Mouse (Mus musculus) MEL (cell line): ENCODE measurements around the gene Gm10160. TPM values are rescaled to one million over a fixed set of nuclear protein-coding genes. Genes with fewer than 3 reads are reported as not detected.

Source experiments
- DNase-seq: peaks from one replicate; pipeline ENCODE4 v3.0.0; 2011; ENCODE audit warnings: low read depth, low spot score
- H3K27ac ChIP-seq: 2 replicates; pipeline ENCODE4 v1.5.1; 2012; ENCODE audit warnings: low read depth, mild to moderate bottlenecking, control low read depth, low read length, moderate library complexity; ENCODE audit not compliant: control insufficient read depth
- H3K27me3 ChIP-seq, 2 experiments: fragments of 150-350 bp in 1 of 2; sonication (generic) in 1 of 2; 2 replicates each; pipeline ENCODE4 v1.6.1; 2012; ENCODE audit warnings: low read length in 2 of 2, mild to moderate bottlenecking in 2 of 2, improper control_type of control experiment in 1 of 2, moderate library complexity in 1 of 2; ENCODE audit not compliant: insufficient read depth in 2 of 2, control insufficient read depth in 1 of 2
- H3K36me3 ChIP-seq, 2 experiments: 2 replicates each; pipeline ENCODE4 v1.6.1; 2012 to 2014; ENCODE audit warnings: low read length in 2 of 2, improper control_type of control experiment in 1 of 2, inconsistent platforms in 1 of 2, mild to moderate bottlenecking in 1 of 2; ENCODE audit not compliant: insufficient read depth in 2 of 2, control insufficient read depth in 1 of 2
- H3K4me1 ChIP-seq, 2 experiments: fragments of 150-350 bp in 1 of 2; sonication (generic) in 1 of 2; 2 replicates each; pipeline ENCODE4 v1.6.1; 2012; ENCODE audit warnings: low read length in 2 of 2, improper control_type of control experiment in 1 of 2, mild to moderate bottlenecking in 1 of 2; ENCODE audit not compliant: insufficient read depth in 2 of 2, control insufficient read depth in 1 of 2
- H3K4me3 ChIP-seq, 2 experiments: fragments of 150-350 bp in 1 of 2; sonication (generic) in 1 of 2; 2 replicates each; pipeline ENCODE4 v1.5.1; 2012; ENCODE audit warnings: low read depth in 2 of 2, low read length in 2 of 2, mild to moderate bottlenecking in 2 of 2, moderate library complexity in 2 of 2, control low read depth in 1 of 2, improper control_type of control experiment in 1 of 2; ENCODE audit not compliant: control insufficient read depth in 1 of 2, insufficient read depth in 1 of 2
- H3K79me2 ChIP-seq: 2 replicates; pipeline ENCODE4 v1.6.1; 2012; ENCODE audit warnings: mild to moderate bottlenecking, low read length, moderate library complexity; ENCODE audit not compliant: control insufficient read depth, poor library complexity, insufficient read depth
- H3K9ac ChIP-seq: 2 replicates; pipeline ENCODE4 v1.6.1; 2012; ENCODE audit warnings: low read depth, mild to moderate bottlenecking, control low read depth, low read length, moderate library complexity; ENCODE audit not compliant: control insufficient read depth, poor library complexity, severe bottlenecking
- H3K9me3 ChIP-seq: fragments of 150-350 bp; sonication (generic); replicated peaks from 2 replicates; pipeline ENCODE4 v1.6.1; 2012; ENCODE audit warnings: mild to moderate bottlenecking, low read length, improper control_type of control experiment, moderate library complexity; ENCODE audit not compliant: insufficient read depth
- BHLHE40 ChIP-seq: IDR thresholded peaks from 2 replicates; pipeline ENCODE4 v1.6.1; 2012; ENCODE audit warnings: low read depth, mild to moderate bottlenecking, inconsistent platforms, low read length, improper control_type of control experiment, borderline replicate concordance
- E2F4 ChIP-seq: IDR thresholded peaks from 2 replicates; pipeline ENCODE4 v1.6.1; 2011; ENCODE audit warnings: low read depth, low read length, improper control_type of control experiment, borderline replicate concordance
- EP300 ChIP-seq, 2 experiments: IDR thresholded peaks; 2 replicates each; pipeline ENCODE4 v1.6.1; 2011; ENCODE audit warnings: improper control_type of control experiment in 2 of 2, low read length in 2 of 2, low read depth in 1 of 2, mild to moderate bottlenecking in 1 of 2
- ETS1 ChIP-seq: IDR thresholded peaks from 2 replicates; pipeline ENCODE4 v1.6.1; 2012; ENCODE audit warnings: low read depth, mild to moderate bottlenecking, inconsistent platforms, low read length, improper control_type of control experiment, moderate library complexity
- GABPA ChIP-seq: IDR thresholded peaks from 2 replicates; pipeline ENCODE4 v1.6.1; 2012; ENCODE audit warnings: low read depth, mild to moderate bottlenecking, inconsistent platforms, low read length, improper control_type of control experiment, moderate library complexity
- GATA1 ChIP-seq: IDR thresholded peaks from 2 replicates; pipeline ENCODE4 v1.6.1; 2011; ENCODE audit warnings: low read depth, low read length, improper control_type of control experiment
- HCFC1 ChIP-seq: IDR thresholded peaks from 2 replicates; pipeline ENCODE4 v1.6.1; 2012; ENCODE audit warnings: low read depth, mild to moderate bottlenecking, inconsistent platforms, low read length, improper control_type of control experiment, moderate library complexity
- KAT2A ChIP-seq: conservative IDR thresholded peaks from 2 replicates; pipeline ENCODE4 v1.6.1; 2012; ENCODE audit warnings: low read depth, low read length, improper control_type of control experiment, inconsistent platforms
- MYB ChIP-seq: IDR thresholded peaks from 2 replicates; pipeline ENCODE4 v1.6.1; 2011; ENCODE audit warnings: mild to moderate bottlenecking, low read depth, low read length, improper control_type of control experiment
- POLR2AphosphoS2 ChIP-seq: IDR thresholded peaks from 2 replicates; pipeline ENCODE4 v1.6.1; 2011; ENCODE audit warnings: low read length, improper control_type of control experiment
- POLR2AphosphoS5 ChIP-seq: IDR thresholded peaks from 2 replicates; pipeline ENCODE4 v1.6.1; 2012; ENCODE audit warnings: low read depth, borderline replicate concordance, mild to moderate bottlenecking, inconsistent platforms, low read length, moderate library complexity, mixed read lengths
- RAD21 ChIP-seq: IDR thresholded peaks from 2 replicates; pipeline ENCODE4 v1.6.1; 2011; ENCODE audit warnings: mild to moderate bottlenecking, low read depth, low read length, improper control_type of control experiment
- RCOR1 ChIP-seq: IDR thresholded peaks from 2 replicates; pipeline ENCODE4 v1.6.1; 2012; ENCODE audit warnings: low read depth, mild to moderate bottlenecking, inconsistent platforms, low read length, improper control_type of control experiment
- SMC3 ChIP-seq: IDR thresholded peaks from 2 replicates; pipeline ENCODE4 v1.6.1; 2011; ENCODE audit warnings: low read depth, low read length, improper control_type of control experiment
- TAL1 ChIP-seq: IDR thresholded peaks from 2 replicates; pipeline ENCODE4 v1.6.1; 2012; ENCODE audit warnings: mild to moderate bottlenecking, inconsistent platforms, low read length, moderate library complexity, mixed read lengths
- TCF12 ChIP-seq: IDR thresholded peaks from 2 replicates; pipeline ENCODE4 v1.6.1; 2014; ENCODE audit warnings: low read depth, mild to moderate bottlenecking, inconsistent platforms, low read length, improper control_type of control experiment, moderate library complexity
- UBTF ChIP-seq: IDR thresholded peaks from 2 replicates; pipeline ENCODE4 v1.6.1; 2012; ENCODE audit warnings: low read depth, mild to moderate bottlenecking, inconsistent platforms, low read length, improper control_type of control experiment, moderate library complexity, borderline replicate concordance; ENCODE audit not compliant: insufficient read depth
- USF1 ChIP-seq: IDR thresholded peaks from 2 replicates; pipeline ENCODE4 v1.6.1; 2014; ENCODE audit warnings: low read depth, mild to moderate bottlenecking, inconsistent platforms, low read length, improper control_type of control experiment, moderate library complexity
- ZC3H11A ChIP-seq: IDR thresholded peaks from 2 replicates; pipeline ENCODE4 v1.6.1; 2012; ENCODE audit warnings: low read depth, mild to moderate bottlenecking, inconsistent platforms, low read length, improper control_type of control experiment
- ZMIZ1 ChIP-seq: IDR thresholded peaks from 2 replicates; pipeline ENCODE4 v1.6.1; 2012; ENCODE audit warnings: low read depth, mild to moderate bottlenecking, inconsistent platforms, low read length, improper control_type of control experiment, moderate library complexity
- ZNF384 ChIP-seq: IDR thresholded peaks from 2 replicates; pipeline ENCODE4 v1.6.1; 2012; ENCODE audit warnings: low read depth, mild to moderate bottlenecking, inconsistent platforms, low read length, improper control_type of control experiment
- polyA plus RNA-seq, 2 experiments: library from polyadenylated mRNA; stranded (reverse) in 1 of 2; unstranded in 1 of 2; fragments of >175 nt in 1 of 2; fragments of >200 nt in 1 of 2; gene quantifications; 2 replicates each; pipeline versions ENCODE4 v1.2.1 to v1.2.4; 2012; ENCODE audit warnings: low replicate concordance in 2 of 2, low read depth in 1 of 2; ENCODE audit not compliant: insufficient read length in 2 of 2, insufficient read depth in 1 of 2, missing spikeins in 1 of 2
- total RNA-seq: library from RNA; depleted of rRNA; stranded (reverse); fragments of 300-350 nt; gene quantifications from 2 replicates; pipeline ENCODE4 v1.2.3, GENCODE M21; 2012

Gm10160 gene
- total and polyA plus RNA-seq, 3 experiments, result not detected

- TF ChIP-seq UBTF, result no peak
Observed at GRCm38 (mm10) chr7:81868158-81868557, 12.6 kb upstream of the Gm10160 start (continued).

DNA sequence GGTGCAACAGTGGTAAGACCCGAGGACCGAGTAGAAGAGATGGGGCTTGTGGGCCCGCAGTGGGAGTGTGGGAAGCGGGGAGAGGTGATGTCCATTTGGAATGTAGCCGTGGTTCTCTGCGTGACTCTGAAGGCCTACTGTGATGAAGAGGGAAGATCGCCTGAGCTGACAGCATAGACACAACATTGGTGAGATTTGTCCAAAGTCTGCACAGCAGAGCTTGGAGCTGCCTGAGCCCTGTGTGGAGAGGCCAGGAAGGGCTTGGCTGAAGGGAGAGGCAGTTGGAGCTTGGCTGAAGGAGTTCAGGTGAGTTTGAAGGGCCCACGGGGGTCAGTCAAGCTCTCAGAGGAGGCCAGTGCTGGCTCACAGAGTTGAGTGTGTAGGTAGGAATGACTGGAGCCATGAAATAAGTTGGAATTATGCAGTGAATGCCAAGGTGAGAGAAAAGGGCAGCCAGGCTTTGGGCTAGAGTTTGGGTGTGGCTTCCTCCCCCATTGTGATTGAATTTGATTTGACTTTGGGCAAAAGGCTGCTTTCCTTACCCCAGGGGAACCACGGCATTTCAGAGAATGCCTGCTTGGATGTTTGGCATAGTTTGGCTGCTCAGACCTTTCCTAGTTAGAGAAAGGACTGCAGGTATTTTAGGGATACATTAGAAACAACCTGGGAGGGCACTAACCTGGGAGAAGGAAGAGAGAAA is 11.8 kb upstream of the Gm10160 start:
- Histone ChIP-seq H3K9me3 (no peaks in the 10 kb centered on the region), H3K79me2 (no peaks in the 10 kb centered on the region), H3K27ac (no peak overlapping the region), H3K27me3 (no peaks in the 10 kb centered on the region), H3K4me3 (no peak overlapping the region), H3K9ac (no peak overlapping the region), H3K36me3 (no peaks in the 10 kb centered on the region), H3K4me1 (peaks cover 0 to 10% of the 10 kb centered on the region in 2 experiments; a peak in 1 of 4 replicates)
- TF ChIP-seq EP300 (IDR thresholded peaks at IDR 0.05; ENCODE audit: low read depth in 1 of 2, low read length in 2 of 2) (no peak), RCOR1 (no peak), GATA1 (no peak), POLR2AphosphoS2 (no peak), ZNF384 (no peak), E2F4 (no peak), USF1 (no peak), POLR2AphosphoS5 (no peak)
- no peak for DNase-seq

GRCm38 (mm10) chr7:81865937-81866336 is 10.3 kb upstream of the Gm10160 start:
- H3K27ac ChIP-seq, result no peak overlapping the region
- H3K9me3 ChIP-seq, result no peaks in the 10 kb centered on the region
- no peak overlapping the region for H3K4me3 ChIP-seq
- no peak for TF ChIP-seq TAL1
- TF ChIP-seq KAT2A, result no peak
- no peak for TF ChIP-seq ZC3H11A
- TF ChIP-seq MYB, result no peak
- TF ChIP-seq POLR2AphosphoS5, result no peak
- no peak for TF ChIP-seq RAD21
- TF ChIP-seq GABPA, result no peak
- TF ChIP-seq ZMIZ1, result no peak
- no peak for TF ChIP-seq HCFC1
- TF ChIP-seq TCF12, result no peak
- no peak for TF ChIP-seq BHLHE40
- TF ChIP-seq USF1, result no peak
- TF ChIP-seq SMC3, result no peak
- TF ChIP-seq ETS1, result no peak
- H3K27me3 ChIP-seq, result no peaks in the 10 kb centered on the region
- H3K79me2 ChIP-seq, result no peaks in the 10 kb centered on the region
- DNase-seq, result no peak
- H3K9ac ChIP-seq, result no peak overlapping the region
- H3K36me3 ChIP-seq, result no peaks in the 10 kb centered on the region
- peaks cover 0 to 13% of the 10 kb centered on the region in 2 experiments; a peak in 2 of 4 replicates for H3K4me1 ChIP-seq
